Mouse (Mus musculus) cerebellum, adult 2 months (tissue): Measurements from ENCODE around the gene Aff1.

Experiments used
- CTCF ChIP-seq: fragments of 200-500 bp; IDR thresholded peaks from 2 replicates; pipeline ENCODE4 v1.5.1; 2011; ENCODE audit warnings: low read depth, mild to moderate bottlenecking, control low read depth, low read length, moderate library complexity, borderline replicate concordance; ENCODE audit not compliant: insufficient read depth
- POLR2A ChIP-seq: fragments of 200-500 bp; IDR thresholded peaks from 2 replicates; pipeline ENCODE4 v1.6.1; 2011; ENCODE audit warnings: low read length, control low read depth, borderline replicate concordance; ENCODE audit not compliant: insufficient read depth

DNA sequence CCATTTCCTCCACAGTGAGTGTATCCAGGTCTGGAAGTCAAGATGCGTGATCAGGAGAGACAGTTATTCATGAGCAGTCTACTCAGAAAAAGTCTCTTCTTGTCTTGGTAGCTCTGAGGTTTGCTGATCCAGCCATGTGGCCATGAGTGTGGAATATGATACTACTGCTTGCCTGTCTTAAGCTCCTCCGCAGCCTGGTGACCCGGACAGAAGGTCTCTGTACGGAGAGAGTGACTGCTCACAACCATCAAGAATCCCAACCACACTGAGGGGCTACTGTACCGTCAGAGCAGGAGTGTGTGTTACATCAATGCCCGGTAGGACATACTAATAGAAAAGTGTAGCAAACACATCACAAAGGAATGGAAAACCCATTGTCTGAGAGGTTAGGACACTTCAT, 14.3 kb upstream of the Aff1 start:
- TF ChIP-seq POLR2A: no peak
- TF ChIP-seq CTCF: no peak
